Mouse (Mus musculus) frontal cortex, adult 2 months (tissue): ENCODE measurements around the gene Gm12248. TPM values are rescaled to one million over a fixed set of nuclear protein-coding genes. Genes with fewer than 3 reads are reported as not detected.

Source experiments
- DNase-seq, 2 experiments: peaks; one replicate each; pipeline ENCODE4 v3.0.0; 2022; ENCODE audit warnings: low spot score in 1 of 2; ENCODE audit errors: extremely low spot score in 1 of 2
- polyA plus RNA-seq: library from polyadenylated mRNA; depleted of rRNA; stranded (reverse); fragments of >200 nt; gene quantifications from 2 replicates; pipeline ENCODE4 v1.2.3, GENCODE M21; 2012

Gm12248 gene
- polyA plus RNA-seq, 1 experiment = not detected

GRCm38 (mm10) chr11:58042861-58043431 is 50.0 kb downstream of the Gm12248 start:
- no peak for DNase-seq

- peak in 1 of 2 experiments; percentile 23 for DNase-seq
These were observed 53.9 kb downstream of the Gm12248 start for GRCm38 (mm10) chr11:58039027-58039426.

GRCm38 (mm10) chr11:58033635-58034034 is 59.3 kb downstream of the Gm12248 start:
- DNase-seq = no peak

- no peak for DNase-seq
These were observed 61.8 kb downstream of the Gm12248 start for GRCm38 (mm10) chr11:58031176-58031575.

- DNase-seq = no peak
These were observed 63.1 kb downstream of the Gm12248 start for GRCm38 (mm10) chr11:58029869-58030268.

GRCm38 (mm10) chr11:58028981-58029380 is 64.0 kb downstream of the Gm12248 start:
- DNase-seq = no peak

- no peak for DNase-seq
These were observed 66.1 kb downstream of the Gm12248 start for GRCm38 (mm10) chr11:58026860-58027259.

- DNase-seq = no peak
These were observed 66.6 kb downstream of the Gm12248 start for GRCm38 (mm10) chr11:58026337-58026736.

GRCm38 (mm10) chr11:58025881-58026280 is 67.1 kb downstream of the Gm12248 start:
- DNase-seq = no peak

- DNase-seq = peak in 1 of 2 experiments; percentile 42
These were observed 68.3 kb downstream of the Gm12248 start for GRCm38 (mm10) chr11:58024671-58025070.

GRCm38 (mm10) chr11:58024271-58024670 is 68.7 kb downstream of the Gm12248 start:
- DNase-seq = no peak

- DNase-seq = no peak
These were observed 71.3 kb downstream of the Gm12248 start for GRCm38 (mm10) chr11:58021618-58022017.

GRCm38 (mm10) chr11:58021095-58021494 is 71.8 kb downstream of the Gm12248 start:
- DNase-seq = no peak

GRCm38 (mm10) chr11:58018701-58019100 is 74.2 kb downstream of the Gm12248 start:
- DNase-seq = no peak

GRCm38 (mm10) chr11:58018287-58018686 is 74.6 kb downstream of the Gm12248 start:
- DNase-seq = peak in 1 of 2 experiments; percentile 64

- no peak for DNase-seq
These were observed 75.5 kb downstream of the Gm12248 start for GRCm38 (mm10) chr11:58017422-58017821.

GRCm38 (mm10) chr11:58016371-58016770 is 76.6 kb downstream of the Gm12248 start:
- DNase-seq = no peak

GRCm38 (mm10) chr11:58015339-58015738 is 77.6 kb downstream of the Gm12248 start:
- DNase-seq = no peak

- no peak for DNase-seq
These were observed 78.3 kb downstream of the Gm12248 start for GRCm38 (mm10) chr11:58014604-58015003.
